Mouse (Mus musculus) frontal cortex, adult 2 months (tissue): ENCODE measurements around the gene Crk. TPM values are rescaled to one million over a fixed set of nuclear protein-coding genes. Genes with fewer than 3 reads are reported as not detected.

ENCODE experiments used
- DNase-seq, 2 experiments: peaks; one replicate each; pipeline ENCODE4 v3.0.0; 2022; ENCODE audit warnings: low spot score in 1 of 2; ENCODE audit errors: extremely low spot score in 1 of 2
- polyA plus RNA-seq: library from polyadenylated mRNA; depleted of rRNA; stranded (reverse); fragments of >200 nt; gene quantifications from 2 replicates; pipeline ENCODE4 v1.2.3, GENCODE M21; 2012; rRNA removed

Gene Crk
- polyA plus RNA-seq: 83.6 and 84.2 TPM in 2 replicates

DNA sequence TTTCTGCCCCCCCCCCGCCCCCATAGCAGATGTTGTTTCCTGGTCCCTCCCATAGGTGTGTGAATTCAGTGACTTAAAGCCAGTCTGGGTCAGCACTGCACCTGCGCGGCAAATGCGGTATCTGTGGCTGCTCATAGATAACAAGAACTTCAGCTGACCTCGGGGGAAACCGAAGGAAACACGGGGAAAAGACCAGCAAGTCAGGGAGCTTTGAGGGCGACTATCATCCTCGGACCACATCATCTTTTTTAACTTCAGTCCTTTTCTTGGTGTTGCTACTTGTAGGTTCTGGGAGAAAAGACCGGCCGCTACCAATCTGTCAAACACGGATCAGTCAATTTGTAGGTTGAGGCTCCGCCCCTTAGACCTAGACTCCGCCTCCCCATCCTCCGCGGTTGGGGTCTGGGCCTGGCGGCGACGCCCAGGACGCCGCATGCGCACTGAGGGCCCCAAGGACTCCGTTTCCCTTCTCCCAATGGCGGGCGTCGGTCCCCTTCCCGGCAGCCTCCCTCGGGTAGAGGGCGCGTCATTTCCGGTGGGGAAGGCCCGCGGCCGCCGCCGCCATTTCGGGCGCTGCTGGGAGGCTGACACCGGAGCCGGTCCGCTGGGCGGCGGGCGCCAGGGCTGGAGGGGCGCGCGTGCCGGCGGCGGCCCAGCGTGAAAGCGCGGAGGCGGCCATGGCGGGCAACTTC, at the start of gene Crk:
Gene Crk, plus strand, starts transcription at position 513 of the 692 bp plus-strand sequence.
- DNase-seq: peak; percentile 92 to 98

DNA sequence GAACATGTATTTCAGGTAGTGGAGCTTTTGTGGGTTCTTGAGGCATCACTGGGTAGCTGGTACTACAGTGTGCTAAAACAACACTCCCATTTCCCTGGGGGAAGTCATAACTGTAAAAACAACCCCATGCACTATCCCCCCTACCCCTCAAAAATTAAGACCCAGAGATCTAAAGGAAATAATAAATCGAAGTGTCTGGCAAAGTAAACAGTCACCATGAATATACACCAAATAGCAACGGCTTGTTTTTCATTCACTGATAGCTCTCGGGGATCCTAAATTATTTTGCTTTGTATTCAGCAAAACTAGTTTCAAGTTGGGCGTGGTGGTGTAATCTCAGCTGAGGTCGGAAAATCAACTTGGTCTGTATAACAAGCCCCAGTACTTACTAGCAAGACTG, 49.0 kb upstream of the Crk start:
- no peak for DNase-seq

DNA sequence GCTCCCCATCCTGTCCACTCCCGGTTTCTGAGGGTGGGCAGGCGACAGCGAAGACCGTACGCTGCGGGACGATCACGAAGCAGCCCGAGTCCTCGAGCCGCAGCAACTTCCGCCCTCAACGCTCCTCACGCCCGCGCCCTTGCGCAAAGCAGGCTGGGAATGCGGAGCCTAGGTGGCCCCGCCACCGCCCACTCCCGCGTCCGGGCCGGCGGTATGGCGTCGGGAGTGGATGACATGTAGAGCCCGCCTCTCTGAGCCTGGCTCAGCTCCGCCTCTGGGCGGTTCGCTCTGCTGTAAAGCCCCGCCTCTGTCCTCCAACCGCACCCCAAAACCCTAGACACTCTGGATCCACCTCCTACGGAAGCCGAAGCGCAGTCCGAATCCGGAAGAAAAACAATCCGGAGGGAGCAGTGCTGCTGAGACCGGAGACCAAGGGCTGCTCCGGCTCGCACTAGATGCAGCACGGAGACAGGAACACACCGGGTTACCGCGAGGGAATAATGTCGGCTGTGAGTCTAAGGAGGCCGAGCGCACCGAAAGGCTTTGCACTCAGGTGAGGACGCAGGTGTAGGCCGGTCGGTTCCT, 48.3 kb upstream of the Crk start, which contains the start of gene Inpp5k:
Gene Inpp5k, plus strand, starts transcription at position 344 of the 585 bp plus-strand sequence.
- peak; percentile 96 to 98 for DNase-seq

DNA sequence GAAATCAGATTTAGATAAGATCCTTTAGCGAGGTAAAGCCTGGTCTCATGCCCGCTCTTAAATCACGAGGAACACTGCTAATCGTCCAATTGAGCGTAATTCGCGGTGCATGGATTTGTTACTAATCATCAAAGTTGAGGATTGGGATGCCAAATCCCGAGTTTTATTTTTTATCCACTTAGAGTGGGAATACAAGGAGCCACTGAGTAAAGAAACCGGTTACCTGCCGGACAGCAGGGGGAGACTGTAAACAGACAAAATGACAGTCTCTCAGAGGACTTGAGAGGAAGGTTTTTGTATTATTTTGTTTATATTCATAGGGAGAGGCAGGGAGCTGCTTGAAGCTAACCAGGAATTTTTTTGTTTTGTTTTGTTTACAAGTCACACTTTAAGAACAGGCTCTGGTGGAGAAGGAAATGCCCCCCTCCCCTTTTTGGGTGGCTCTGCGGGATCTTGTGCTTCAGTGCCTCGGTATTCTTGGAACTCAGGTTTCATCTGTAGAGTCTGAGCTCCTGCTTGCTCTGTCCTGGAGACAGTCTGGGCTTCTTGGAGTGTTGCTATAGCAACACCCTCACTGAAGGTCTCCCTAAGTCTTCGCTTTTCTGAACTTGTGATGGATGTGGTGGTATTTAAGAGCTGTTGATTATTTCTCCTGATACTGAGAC, 47.4 kb upstream of the Crk start:
- DNase-seq: no peak

DNA sequence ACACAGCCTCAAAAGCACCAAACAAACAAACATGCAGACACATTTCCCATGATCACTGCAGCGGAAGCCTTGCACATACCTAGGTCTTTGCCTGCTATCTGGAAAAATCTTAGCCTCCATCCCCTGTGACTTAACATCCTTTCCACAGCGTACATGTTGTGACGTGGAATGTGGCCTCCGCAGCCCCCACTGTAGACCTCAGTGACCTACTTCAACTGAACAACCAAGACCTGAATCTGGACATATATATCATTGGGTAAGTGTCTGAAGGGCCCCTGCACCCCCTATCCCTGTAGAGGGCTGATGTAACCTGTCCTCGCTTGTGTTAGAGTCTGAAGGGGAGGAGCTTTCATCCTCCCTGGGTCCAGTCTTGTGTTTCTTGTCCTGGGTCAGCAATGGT, 46.1 kb upstream of the Crk start:
- DNase-seq: no peak

DNA sequence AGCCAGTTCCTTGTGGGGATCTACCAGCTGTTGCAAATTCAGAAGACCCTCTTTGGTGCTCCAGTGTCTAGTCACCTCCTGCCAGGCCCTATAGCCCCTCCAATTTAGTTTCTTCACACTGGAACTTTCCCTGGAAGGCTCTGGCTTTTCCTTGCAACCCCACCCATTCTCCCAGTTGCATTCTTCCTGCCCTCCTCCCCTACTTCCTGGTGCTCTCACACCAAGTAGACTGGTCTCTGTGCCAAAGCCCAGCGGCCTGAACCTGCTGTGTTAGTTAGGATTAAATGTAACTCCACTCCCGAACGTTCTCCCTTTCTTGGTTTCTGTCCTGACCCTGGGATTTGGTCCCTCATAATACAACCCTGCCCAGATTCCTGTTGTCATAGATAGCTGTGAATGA, 44.3 kb upstream of the Crk start:
- no peak for DNase-seq

DNA sequence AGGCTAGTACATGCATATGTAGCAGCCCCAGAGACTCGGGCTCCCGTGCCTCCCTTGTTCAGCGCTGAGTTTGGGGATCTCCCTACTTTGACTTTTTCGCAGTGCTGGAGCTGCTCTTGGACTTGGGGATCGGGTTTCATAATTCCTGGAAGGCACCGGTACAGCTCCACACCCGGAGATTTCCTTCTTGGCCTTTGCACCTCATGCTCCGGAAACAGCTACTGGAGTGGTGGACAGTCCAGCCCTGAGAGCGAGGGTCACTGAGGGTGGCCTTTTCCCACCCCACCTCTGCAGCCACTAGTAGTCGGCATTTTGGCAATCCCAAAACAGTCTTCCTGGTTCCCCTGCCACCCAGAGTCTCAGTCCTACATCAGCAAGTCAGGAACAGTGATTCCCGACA, 43.7 kb upstream of the Crk start:
- no peak for DNase-seq

DNA sequence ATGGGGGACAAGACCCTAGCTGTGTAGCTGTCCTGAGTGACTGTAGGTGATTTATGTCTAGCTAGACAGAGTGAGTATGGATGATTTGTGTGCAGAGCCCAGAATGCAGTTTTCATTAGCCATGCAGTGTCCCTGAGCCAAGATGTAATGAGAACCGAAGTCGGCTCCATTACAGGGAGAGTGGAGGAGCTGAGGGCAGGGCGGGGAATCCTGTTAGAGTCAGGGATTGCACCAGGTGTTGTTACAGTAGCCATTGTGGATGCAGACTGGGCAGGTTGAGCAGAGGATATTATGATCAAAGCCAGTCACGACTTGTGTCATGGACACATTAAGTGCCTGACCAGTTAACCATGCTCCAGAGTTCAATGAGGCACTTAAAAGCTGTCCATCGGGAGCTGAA, 35.7 kb upstream of the Crk start:
- no peak for DNase-seq

DNA sequence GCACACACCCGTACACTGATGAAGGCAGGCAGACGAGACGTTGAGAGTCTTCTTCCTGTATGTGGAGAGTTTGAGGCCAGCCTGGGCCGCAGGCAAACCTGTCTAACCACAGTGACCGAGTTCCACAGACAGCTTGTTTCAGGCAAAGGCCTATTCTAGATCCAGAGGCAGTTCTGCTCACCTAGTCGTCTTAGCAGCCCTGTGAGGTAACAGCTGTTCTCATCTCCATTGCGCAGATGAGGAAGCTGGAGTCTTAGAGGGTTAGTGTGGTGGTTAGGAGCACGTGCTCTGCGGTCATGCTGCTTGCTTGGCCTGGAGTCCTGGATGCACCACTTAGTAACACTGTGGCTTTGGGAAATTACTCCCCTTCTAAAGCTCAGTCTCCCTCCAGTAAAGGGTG, 34.4 kb upstream of the Crk start:
- no peak for DNase-seq

DNA sequence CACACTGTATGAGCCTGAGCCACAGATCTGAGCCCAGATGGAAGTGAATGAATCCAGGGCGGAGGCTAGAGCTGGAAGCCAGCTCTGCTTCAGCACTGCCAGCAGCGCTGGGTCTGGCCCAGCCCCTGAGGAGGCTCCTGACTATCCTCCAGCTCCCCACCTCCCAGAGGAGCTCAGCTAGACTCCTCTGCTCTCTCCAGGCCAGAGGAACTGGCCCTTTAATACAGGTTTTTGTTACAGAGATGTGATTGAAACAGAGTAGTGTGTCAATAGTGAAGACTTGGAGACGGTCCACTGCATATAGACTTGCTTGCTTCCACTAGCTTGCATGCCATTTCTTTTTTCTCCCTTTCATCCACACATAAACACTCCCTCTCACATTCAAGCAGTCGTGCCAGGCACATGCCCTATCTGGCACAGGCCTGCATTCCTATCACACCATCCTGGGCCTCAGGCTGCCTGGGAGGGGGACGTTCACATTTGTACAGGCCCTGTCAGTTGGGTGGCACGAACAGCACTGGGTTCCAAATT, 31.3 kb upstream of the Crk start:
- DNase-seq: peak in 1 of 2 experiments; percentile 44

DNA sequence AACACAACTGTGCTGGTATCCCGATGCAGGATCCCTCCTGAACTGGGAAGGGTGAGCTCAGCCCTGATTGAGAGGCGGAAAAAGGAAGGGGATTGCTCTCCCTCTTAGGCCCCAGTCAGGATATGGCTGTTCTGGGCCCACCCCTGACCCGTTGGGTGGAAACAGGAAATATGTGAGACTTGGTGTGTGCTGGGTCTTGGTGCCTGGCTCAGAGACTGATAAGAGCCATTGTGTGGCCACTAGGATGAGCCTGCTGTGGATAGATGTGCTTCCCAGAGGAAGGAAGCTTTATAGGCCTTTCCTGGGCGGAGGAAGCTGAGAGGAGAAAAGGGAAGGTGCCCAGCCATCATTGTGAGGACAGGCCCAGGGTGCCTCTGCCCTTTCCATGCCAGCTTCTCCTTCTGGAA, 29.9 kb upstream of the Crk start:
- no peak for DNase-seq

DNA sequence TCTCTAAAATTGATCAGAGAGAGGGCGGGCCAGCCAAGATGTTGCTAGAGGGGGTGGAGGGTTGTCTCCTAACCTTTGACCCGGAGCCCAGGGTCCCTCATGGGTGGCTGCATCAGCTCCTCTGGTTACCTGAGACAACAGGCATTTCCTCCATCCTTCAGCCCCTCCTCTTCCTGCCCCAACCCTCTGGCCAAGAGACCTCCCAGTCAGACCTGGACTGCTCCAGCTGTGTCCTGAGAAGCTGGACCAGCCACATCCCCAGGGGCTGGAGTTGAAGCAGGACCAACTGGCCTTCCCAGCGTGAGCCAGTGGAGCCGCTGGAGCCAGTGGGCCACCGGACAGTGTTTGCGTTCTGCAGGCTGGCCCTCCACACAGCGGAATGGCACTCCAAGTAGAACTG, 28.7 kb upstream of the Crk start, which contains the start of gene Myo1c:
Gene Myo1c, plus strand, starts transcription at position 194 of the 400 bp plus-strand sequence.
- DNase-seq: no peak

DNA sequence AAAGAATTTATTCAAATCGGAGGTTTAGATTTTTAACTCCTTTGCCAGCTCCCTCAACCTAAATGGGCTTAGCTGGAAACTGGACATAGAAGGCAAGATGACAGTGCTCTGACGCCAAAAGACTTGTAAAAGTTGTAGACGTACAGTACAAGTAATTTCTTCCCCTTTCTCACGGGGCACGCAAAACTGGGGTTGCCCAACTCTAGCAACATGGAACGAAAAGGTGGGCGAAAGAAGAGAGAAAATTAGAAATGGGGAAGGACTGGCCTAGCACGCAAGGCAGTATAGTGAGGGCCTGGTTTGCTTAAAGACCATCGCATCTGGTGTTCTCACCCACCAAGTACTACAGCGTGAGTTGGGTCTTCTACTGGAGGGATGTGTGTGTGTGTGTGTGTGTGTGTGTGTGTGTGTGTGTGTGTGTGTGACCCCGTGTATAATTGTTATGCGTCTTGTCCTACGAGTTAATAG, 28.1 kb upstream of the Crk start:
- no peak for DNase-seq

DNA sequence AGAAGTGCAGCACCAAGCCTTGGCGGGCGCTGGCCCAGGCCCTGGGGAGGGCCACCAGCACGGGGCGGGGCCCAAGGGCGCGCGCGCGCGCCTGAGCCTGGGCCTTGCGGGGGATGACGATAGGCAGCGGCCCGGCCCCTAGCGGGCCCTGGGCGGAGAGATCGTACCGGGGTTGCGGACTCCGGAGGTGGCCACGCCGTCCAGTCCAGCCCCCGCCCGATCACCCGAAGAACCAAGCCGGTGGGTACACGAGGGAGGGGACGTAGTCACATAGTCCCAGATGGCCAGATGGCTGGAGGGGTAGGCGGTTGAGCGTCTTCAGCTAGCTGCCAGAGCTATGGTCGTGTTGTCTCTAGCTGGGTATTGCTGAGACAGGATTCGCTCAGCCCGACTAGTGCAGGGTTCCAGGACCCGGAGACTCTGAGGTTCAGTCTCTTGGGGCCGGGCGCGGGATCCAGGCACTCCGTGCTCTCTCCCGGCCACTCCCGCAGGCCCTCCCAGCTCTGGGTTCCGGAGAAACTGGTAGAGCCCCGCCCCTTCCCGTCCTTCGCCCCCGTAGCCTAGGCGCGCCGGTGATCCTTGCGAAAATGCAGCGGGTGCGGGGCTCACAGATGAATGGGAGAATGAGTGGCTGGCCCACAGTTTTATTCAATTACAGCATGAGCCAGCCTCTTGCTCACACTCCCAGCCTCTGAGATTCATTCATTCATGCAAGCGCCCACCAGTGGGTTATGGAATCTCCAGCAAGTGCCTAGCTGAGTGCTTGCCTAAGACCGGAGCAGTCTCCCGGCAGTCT, 27.4 kb upstream of the Crk start:
- DNase-seq: peak in 1 of 2 experiments; percentile 85

DNA sequence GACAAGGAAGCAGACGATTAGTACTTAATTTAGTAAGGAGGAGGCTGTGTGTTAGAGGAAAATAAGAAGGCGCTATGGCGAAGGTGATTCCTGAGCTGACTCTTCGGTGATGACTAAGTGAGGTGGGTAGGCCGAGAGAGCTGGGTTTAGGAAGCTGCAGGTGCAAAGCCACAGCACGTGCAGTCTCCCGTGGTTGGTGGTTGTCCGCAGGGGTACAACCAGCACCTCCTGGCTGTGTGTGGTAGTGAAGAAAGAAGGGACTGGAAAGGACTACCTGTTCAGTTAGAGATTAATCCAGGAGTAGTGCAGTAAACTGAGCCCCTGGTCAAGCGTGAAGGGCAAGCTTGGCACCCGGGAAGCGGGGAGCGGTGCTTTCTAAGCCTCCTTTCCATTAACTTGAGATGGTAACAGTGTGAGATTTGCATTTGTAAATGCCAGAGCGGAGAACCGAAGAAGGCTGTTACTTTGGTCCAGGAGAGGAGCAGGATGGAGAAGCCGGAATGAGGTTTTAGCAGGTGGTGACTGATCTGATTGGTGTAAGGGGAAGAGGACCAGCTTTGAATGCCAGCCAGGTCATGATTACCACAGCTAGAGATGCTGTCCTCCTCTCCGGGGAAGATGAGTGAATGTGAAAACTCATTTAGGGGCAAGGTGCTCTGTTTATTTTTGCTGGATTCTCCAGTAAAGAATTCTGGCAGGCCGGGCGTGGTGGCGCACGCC, 26.7 kb upstream of the Crk start:
- DNase-seq: no peak

DNA sequence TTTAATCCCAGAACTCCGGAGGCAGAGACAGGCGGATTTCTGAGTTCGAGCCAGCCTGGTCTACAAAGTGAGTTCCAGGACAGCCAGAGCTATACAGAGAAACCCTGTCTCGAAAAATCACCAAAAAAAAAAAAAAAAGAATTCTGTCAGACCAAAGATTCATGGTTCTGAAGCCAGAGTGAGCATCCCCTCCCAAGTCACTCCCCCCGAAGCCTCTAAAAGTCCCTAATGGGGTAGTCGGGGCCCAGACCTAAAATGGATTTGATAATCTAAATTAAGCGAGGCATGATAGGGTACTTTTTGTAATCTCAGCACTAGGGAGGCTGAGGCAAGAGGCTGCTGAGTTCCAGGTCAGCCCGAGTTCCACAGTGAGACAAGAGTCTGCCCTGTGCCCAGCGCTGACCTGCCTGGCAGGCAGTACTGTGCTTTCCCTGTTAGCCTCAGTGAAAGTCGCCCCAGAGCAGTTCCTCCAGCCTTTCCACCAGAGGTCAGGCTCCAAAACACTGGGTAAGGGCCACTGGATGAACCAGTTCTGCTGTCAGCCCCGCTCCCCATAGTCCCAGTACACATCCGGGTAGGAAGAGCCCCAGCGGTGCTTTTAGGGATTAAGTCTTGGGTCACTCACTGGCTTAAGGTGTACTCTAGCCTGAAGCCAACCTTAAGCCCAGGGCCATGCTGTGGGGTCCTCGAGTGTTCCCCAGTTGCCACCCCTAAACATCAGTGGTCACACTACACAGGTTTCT, 25.9 kb upstream of the Crk start:
- DNase-seq: no peak

DNA sequence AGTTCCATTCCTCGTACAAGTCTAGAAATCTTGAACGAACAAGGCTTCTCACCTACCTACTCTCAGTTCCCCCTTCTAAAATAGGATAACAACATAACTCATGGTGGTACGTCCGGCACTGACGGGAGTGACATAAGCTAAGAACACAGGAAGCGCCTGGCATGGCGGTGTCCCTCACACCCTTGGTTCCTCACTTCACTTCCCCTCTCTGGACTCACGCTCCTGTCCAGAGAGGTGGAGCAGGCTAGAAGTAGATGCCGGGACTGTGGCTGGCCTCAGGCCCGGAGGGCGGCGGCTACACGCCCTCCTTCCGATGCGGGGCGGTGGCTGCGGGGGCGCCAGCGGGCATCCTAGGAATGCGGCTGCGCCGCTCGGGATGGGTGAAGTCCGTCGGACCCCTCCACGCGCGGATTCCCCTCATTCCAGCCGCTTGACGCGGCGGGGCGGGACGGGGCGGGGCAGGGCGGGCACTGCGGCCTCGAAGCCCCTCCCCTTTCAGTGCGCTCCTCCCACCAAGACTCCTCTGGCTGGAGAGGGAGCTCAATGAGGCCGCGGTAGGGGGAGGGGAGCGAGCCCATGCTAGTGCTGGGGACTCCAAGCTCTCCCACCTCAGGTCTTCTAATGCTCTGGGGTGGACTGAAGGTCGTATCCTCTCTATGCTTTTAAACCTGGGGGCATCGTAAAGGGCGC, 25.1 kb upstream of the Crk start:
- peak in 1 of 2 experiments; percentile 39 for DNase-seq

DNA sequence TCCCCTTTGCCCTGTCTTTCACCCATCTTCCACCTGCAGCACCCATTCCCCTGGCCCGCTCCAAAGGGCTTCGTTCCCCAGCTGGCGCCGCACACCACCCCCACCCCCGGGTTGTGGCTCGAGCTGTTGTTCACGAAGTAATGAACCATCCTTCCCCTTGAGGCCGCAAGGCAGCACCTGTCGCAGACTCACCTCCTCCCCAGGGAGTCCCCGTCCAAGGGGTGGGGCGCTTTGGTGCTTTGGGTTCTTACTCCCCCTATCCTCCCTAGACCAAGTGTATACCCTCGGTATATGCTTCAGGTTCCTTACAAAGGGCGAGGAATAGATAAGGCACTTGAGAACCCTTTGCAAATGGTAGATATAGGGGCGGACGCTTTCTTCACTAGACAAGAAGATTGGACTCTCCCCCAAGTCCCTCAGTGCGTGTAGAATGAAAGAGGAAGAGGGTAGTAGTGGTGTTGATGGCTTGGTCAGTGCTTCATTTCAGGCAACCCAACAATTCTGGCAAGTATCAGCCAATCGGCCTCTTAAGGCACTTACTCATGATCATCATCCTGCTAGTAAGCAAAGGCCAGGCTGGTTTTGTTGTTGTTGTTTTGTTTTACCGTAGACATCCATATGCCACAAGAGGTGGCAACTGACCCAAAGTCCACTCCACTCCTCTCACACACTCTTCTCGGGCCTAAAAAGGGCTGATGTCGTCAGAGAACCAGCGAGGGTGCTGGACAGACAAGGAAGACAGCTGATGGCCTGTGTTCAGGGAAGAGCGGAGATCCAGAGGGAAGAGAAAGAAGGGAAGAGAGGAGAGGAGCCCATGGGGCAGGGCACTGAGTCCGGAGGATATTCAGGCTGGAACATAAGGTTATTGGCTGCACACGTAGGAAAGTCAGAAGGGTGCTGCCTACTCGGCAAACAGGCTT, 24.3 kb upstream of the Crk start:
- DNase-seq: no peak
